Mouse (Mus musculus) adipose tissue, adult 10 weeks (tissue): ENCODE data around the gene Gsta1. TPM values are rescaled to one million over a fixed set of nuclear protein-coding genes. Genes with fewer than 3 reads are reported as not detected.

Source experiments
- polyA plus RNA-seq: library from polyadenylated mRNA; stranded (reverse); fragments of 350-450 nt; fragmentation: Illumina TruSeq; extraction: RNeasy Lipid Tissue Mini Kit (QIAGEN cat#74804); gene quantifications from one replicate; pipeline ENCODE4 v1.2.3, GENCODE M21; 2014; ENCODE audit warnings: low read depth, low replicate concordance

Gsta1 gene
- polyA plus RNA-seq = not detected

DNA sequence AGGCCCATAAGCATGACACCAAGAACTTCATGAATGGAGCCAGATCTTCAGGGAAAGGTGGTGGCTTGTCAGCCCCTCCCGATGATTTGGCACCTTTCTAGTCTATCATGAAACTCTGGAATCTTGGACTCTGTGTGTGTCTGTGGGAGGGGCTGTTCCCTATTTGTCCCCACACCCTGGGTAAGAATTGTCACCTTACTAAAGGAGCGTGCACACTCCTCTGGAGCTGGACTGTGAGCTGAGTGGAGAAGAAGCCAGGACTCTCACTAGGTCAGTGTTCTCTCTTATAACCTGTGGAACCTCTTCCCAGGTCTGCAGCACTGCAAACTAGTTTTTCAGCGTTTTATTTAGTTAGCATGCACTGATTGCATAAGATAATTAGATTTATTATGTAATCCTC lies at the start of gene Gsta1:
Gene Gsta1 (plus strand): TSS at position 196 of the 400 bp plus-strand sequence.

DNA sequence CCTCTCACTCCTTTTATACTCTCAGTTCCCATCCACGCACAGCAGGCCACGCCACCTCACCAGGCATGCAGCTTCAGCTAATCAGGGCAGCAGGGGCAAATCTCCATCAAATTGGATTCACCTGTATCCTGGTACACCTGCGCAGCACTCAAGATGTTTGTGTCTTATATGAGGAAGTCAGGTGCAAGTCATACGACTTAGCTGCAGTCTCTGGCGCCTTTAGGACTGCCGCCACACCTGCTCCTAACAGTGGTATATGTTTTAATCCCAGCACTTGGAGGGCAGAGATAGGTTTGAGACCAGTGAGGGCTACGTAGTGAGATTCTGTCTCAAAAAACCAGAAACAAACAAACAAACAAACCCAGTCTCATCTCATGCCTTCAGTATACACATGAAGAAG lies 48.0 kb upstream of the Gsta1 start, which contains the start of gene Gsta4:
Gene Gsta4 (plus strand): TSS at position 301 of the 400 bp plus-strand sequence.

DNA sequence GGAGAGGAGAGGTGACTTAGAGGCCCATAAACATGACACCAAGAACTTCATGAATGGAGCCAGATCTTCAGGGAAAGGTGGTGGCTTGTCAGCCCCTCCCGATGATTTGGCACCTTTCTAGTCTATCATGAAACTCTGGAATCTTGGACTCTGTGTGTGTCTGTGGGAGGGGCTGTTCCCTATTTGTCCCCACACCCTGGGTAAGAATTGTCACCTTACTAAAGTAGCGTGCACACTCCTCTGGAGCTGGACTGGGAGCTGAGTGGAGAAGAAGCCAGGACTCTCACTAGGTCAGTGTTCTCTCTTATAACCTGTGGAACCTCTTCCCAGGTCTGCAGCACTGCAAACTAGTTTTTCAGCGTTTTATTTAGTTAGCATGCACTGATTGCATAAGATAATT lies 26.5 kb downstream of the Gsta1 start, which contains the start of gene Gm3776:
Gene Gm3776 (plus strand): TSS at position 216 of the 400 bp plus-strand sequence.

DNA sequence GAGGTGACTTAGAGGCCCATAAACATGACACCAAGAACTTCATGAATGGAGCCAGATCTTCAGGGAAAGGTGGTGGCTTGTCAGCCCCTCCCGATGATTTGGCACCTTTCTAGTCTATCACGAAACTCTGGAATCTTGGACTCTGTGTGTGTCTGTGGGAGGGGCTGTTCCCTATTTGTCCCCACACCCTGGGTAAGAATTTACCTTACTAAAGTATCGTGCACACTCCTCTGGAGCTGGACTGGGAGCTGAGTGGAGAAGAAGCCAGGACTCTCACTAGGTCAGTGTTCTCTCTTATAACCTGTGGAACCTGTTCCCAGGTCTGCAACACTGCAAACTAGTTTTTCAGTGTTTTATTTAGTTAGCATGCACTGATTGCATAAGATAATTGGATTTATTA lies 59.3 kb downstream of the Gsta1 start, which contains the start of gene Gm10639:
Gene Gm10639 (plus strand): TSS at position 201 of the 400 bp plus-strand sequence.

Other genes with a start within 250 kb of the Gsta1 start
- gene Gcm1, start 178.7 kb upstream of the Gsta1 start, polyA plus RNA-seq = not detected
- gene Fbxo9, start 121.6 kb upstream of the Gsta1 start, polyA plus RNA-seq = 56.3 TPM
- 21.8 TPM for gene Ick, start 121.5 kb upstream of the Gsta1 start, polyA plus RNA-seq
- 55.6 TPM for gene Gsta4, start 47.9 kb upstream of the Gsta1 start, polyA plus RNA-seq
- not detected for gene Gm3776, start 26.5 kb downstream of the Gsta1 start, polyA plus RNA-seq
- gene Gm10639, start 59.3 kb downstream of the Gsta1 start, polyA plus RNA-seq = not detected
- gene Omt2a, start 84.1 kb downstream of the Gsta1 start, polyA plus RNA-seq = not detected
- gene Omt2b, start 96.9 kb downstream of the Gsta1 start, polyA plus RNA-seq = not detected
- gene Gsta2, start 125.1 kb downstream of the Gsta1 start, polyA plus RNA-seq = 1.9 TPM
- not detected for gene Dppa5a, start 137.5 kb downstream of the Gsta1 start, polyA plus RNA-seq
- not detected for gene Ooep, start 148.1 kb downstream of the Gsta1 start, polyA plus RNA-seq
- 0.26 TPM for gene Ddx43, start 165.1 kb downstream of the Gsta1 start, polyA plus RNA-seq
- 0.97 TPM for gene Cgas, start 212.6 kb downstream of the Gsta1 start, polyA plus RNA-seq
- gene Mto1, start 217.6 kb downstream of the Gsta1 start, polyA plus RNA-seq = 12.2 TPM
- 0.36 TPM for gene Gm17324, start 218.1 kb downstream of the Gsta1 start, polyA plus RNA-seq